Mouse (Mus musculus): ENCODE results near the gene Sun1. TPM values are rescaled to one million over a fixed set of nuclear protein-coding genes. Genes with fewer than 3 reads are reported as not detected.

The Sun1 gene
- 7.9 and 8.6 TPM in 2 replicates for polyA plus RNA-seq (2015; fragmentation: Nextera tagmentation; extraction: Ambion mirVana)

DNA sequence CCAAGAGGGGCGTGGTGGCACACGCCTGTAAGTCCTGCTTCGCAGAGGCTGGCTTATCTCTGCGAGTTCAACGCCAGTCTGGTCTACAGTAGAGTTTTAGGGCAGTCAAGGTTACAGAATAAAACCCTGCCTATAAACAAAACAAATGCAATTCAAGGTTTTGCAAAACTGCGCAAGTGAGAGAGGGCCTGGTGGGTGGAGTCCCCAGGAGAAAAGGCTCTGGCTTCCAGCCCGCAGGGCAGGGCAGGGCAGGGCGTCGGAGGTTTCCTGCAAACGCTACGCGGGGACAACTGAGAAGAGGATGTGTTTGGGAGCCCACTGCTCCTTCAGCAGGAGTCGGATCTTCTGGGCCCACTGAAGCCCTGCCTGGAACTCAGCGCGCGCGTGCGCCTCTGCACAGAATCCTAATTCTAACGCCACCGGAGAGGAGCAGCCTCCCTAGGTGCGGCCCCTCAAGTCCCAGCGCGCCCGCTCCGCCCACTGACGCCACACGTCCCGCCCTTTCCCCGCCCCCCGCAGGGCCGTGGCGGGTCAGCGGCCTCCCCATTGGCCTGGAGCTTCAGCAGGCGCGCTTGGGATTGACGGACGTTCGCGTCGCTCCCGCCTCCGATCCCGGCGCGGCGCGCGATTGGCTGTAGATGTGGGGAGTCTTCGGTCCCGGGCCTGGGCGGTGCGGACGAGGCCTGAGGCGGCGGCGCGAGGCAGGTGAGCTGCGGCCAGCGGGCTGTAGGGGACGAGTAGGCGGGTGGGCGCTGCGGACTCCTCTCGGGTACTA is at the start of gene Sun1:
Gene Sun1 (plus strand): TSS at position 643 of the 775 bp plus-strand sequence.
- under 1% methylated on average over 56 of the region's 64 CpGs for WGBS (ENCODE audit: insufficient replicate concordance)
- Histone ChIP-seq H3K4me3 (ENCODE audit: low read depth, low read length) (peak within 1 kb of the TSS; percentile 76), H3K27ac (ENCODE audit: low read depth) (peak within 1 kb of the TSS; percentile 85), H3K4me2 (ENCODE audit: low read depth, low read length) (peak within 1 kb of the TSS; percentile 98), H3K36me3 (replicated peaks; ENCODE audit: insufficient read depth, low read length) (no peaks in the 10 kb centered on the region), H3K4me1 (ENCODE audit: insufficient read depth) (peaks cover 61% of the 10 kb centered on the region), H3K27me3 (ENCODE audit: insufficient read depth, low read length) (no peaks in the 10 kb centered on the region), H3K9ac (replicated peaks) (peak within 1 kb of the TSS; percentile 89), H3K9me3 (ENCODE audit: low read length) (no peaks in the 10 kb centered on the region)
- DNase-seq (peak; percentile 99), ATAC-seq (peak; percentile 91)
- no peak for TF ChIP-seq CTCF (IDR thresholded peaks at IDR 0.05; ENCODE audit: low read depth)

DNA sequence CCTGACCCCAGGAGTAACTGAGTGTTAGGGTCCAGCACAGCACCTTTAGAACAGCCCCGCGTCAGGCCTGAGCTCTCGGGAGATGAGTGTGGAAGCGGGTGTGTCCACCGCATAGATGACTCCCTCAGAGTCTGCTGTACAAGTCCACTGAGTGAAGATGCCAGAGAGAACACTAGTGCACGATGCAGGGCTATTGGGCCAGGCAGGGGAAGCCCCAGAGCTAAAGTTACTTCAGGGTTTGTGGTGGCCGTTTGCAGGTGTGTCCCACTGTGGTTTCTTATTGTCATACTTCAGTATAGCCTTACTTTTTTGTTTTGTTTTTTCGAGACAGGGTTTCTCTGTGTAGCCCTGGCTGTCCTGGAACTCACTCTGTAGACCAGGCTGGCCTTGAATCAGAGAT is 39.5 kb upstream of the Sun1 start:
- TF ChIP-seq CTCF (IDR thresholded peaks at IDR 0.05; ENCODE audit: low read depth) (no peak), EP300 (IDR thresholded peaks at IDR 0.05; ENCODE audit: low read depth) (no peak)
- Histone ChIP-seq H3K36me3 (replicated peaks; ENCODE audit: insufficient read depth, low read length) (peaks cover 20% of the 10 kb centered on the region; the same call in 1 of the 2 replicates), H3K4me1 (ENCODE audit: insufficient read depth) (0 out of 2 replicates have a peak, but pooled peaks cover 2% of the 10 kb centered on the region), H3K4me3 (ENCODE audit: low read depth, low read length) (no peak overlapping the region), H3K27me3 (ENCODE audit: insufficient read depth, low read length) (no peaks in the 10 kb centered on the region), H3K9me3 (ENCODE audit: low read length) (no peaks in the 10 kb centered on the region), H3K9ac (replicated peaks) (no peak overlapping the region), H3K27ac (ENCODE audit: low read depth) (0 out of 2 replicates have a peak overlapping the region, but pooled peaks have one; percentile 13), H3K4me2 (ENCODE audit: low read depth, low read length) (no peak overlapping the region)
- no peak for DNase-seq
- 65% methylated on average over 8 of the region's 8 CpGs for WGBS (ENCODE audit: insufficient replicate concordance)
- ATAC-seq = peak; percentile 36; the same call in 1 of the 2 replicates

DNA sequence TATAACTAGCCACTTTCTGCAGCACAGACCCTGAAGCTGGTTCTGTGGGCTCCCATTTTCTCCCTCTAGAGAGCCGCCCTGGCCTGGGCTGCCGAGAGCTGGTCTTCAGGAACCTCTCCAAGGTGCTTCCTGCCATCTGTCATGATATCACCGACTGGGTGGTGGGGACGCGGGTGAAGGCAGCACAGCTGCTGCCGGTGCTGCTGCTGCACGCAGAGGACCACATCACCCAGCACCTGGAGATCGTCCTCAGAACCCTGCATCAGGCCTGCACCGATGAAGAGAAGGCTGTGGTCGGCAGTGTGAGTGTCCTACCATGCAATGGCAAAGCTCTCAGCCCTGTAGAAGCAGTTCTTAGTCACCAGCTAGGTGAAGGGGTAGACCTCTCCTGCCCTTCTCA is 38.8 kb upstream of the Sun1 start:
- Histone ChIP-seq H3K4me2 (ENCODE audit: low read depth, low read length) (no peak overlapping the region), H3K9me3 (ENCODE audit: low read length) (no peaks in the 10 kb centered on the region), H3K4me3 (ENCODE audit: low read depth, low read length) (no peak overlapping the region), H3K9ac (replicated peaks) (no peak overlapping the region), H3K27me3 (ENCODE audit: insufficient read depth, low read length) (no peaks in the 10 kb centered on the region), H3K4me1 (ENCODE audit: insufficient read depth) (0 out of 2 replicates have a peak, but pooled peaks cover 2% of the 10 kb centered on the region), H3K27ac (ENCODE audit: low read depth) (0 out of 2 replicates have a peak overlapping the region, but pooled peaks have one; percentile 30), H3K36me3 (replicated peaks; ENCODE audit: insufficient read depth, low read length) (peaks cover 12% of the 10 kb centered on the region; the same call in 1 of the 2 replicates)
- TF ChIP-seq CTCF (IDR thresholded peaks at IDR 0.05; ENCODE audit: low read depth) (no peak), EP300 (IDR thresholded peaks at IDR 0.05; ENCODE audit: low read depth) (no peak)
- peak; percentile 43; the same call in 1 of the 2 replicates for ATAC-seq
- WGBS (ENCODE audit: insufficient replicate concordance) = 42% methylated on average over 10 of the region's 10 CpGs
- peak; percentile 33 for DNase-seq

DNA sequence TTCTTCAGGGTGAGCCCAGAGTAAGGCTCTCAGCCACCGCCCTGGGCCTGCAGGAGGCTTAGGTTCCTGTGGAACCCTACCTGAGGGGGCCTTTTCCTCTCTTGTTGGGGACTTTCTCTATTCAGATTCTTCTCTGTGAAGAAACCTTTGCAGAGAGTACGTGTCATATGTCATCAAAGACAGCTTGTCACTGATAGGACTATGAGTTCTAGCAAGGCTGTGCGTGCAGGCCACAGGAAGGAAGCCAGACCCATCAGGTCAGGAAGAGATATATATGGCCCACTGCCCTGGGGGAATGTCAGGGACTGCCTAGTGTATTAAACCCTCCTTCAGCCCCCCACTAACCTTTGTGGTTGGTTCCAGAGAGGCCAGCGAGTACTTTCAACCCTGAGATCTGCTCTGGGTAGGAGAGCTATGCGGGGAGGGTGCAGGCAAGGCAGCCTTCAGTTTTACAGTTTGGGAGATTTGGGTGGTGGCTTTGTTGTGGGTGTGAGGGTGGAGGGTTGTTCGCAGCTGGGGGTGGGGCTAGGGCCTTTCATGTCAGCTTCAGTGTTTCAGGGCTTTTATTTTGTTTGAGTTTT is 33.6 kb upstream of the Sun1 start:
- Histone ChIP-seq H3K9ac (replicated peaks) (no peak overlapping the region), H3K4me1 (ENCODE audit: insufficient read depth) (no peaks in the 10 kb centered on the region), H3K27ac (ENCODE audit: low read depth) (peak overlapping the region; percentile 57; the same call in 1 of the 2 replicates), H3K9me3 (ENCODE audit: low read length) (no peaks in the 10 kb centered on the region), H3K4me2 (ENCODE audit: low read depth, low read length) (no peak overlapping the region), H3K36me3 (replicated peaks; ENCODE audit: insufficient read depth, low read length) (peaks cover 21% of the 10 kb centered on the region; the same call in 1 of the 2 replicates), H3K27me3 (ENCODE audit: insufficient read depth, low read length) (no peaks in the 10 kb centered on the region), H3K4me3 (ENCODE audit: low read depth, low read length) (no peak overlapping the region)
- ATAC-seq (peak; percentile 63), DNase-seq (no peak)
- WGBS (ENCODE audit: insufficient replicate concordance) = 42% methylated on average over 6 of the region's 6 CpGs
- no peak for TF ChIP-seq EP300 (IDR thresholded peaks at IDR 0.05; ENCODE audit: low read depth)
- no peak for TF ChIP-seq CTCF (IDR thresholded peaks at IDR 0.05; ENCODE audit: low read depth)

DNA sequence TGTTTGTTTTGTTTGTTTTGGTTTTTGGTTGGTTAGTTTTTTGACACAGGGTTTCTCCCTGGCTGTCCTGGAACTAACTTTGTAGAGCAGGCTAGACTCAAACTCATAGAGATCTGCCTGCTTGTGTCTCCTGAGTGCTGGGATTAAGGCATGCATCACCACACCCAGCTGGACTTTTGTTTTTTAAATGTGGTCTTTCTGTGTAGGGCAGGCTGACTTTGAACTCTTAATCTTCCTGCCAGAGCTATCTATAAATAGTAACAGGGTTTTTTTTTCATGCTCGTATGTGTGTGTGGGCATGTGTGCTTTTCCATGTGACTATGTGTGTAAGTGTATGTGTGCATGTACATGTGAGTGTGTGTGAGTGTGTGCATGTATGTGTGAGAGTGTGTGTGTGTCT is 32.9 kb upstream of the Sun1 start:
- 48% methylated on average over 1 of the region's 1 CpGs for WGBS (ENCODE audit: insufficient replicate concordance)
- no peaks in the 10 kb centered on the region for H3K4me1 ChIP-seq (ENCODE audit: insufficient read depth)
- TF ChIP-seq CTCF (IDR thresholded peaks at IDR 0.05; ENCODE audit: low read depth) = no peak
- TF ChIP-seq EP300 (IDR thresholded peaks at IDR 0.05; ENCODE audit: low read depth) = no peak
- no peaks in the 10 kb centered on the region for H3K27me3 ChIP-seq (ENCODE audit: insufficient read depth, low read length)
- H3K36me3 ChIP-seq (replicated peaks; ENCODE audit: insufficient read depth, low read length) = peaks cover 21% of the 10 kb centered on the region
- ATAC-seq (no peak; the same call in 1 of the 2 replicates), DNase-seq (no peak)
- no peak overlapping the region for H3K4me2 ChIP-seq (ENCODE audit: low read depth, low read length)
- 0 out of 2 replicates have a peak overlapping the region, but pooled peaks have one; percentile 57 for H3K27ac ChIP-seq (ENCODE audit: low read depth)
- no peak overlapping the region for H3K4me3 ChIP-seq (ENCODE audit: low read depth, low read length)
- no peaks in the 10 kb centered on the region for H3K9me3 ChIP-seq (ENCODE audit: low read length)
- H3K9ac ChIP-seq (replicated peaks) = no peak overlapping the region

DNA sequence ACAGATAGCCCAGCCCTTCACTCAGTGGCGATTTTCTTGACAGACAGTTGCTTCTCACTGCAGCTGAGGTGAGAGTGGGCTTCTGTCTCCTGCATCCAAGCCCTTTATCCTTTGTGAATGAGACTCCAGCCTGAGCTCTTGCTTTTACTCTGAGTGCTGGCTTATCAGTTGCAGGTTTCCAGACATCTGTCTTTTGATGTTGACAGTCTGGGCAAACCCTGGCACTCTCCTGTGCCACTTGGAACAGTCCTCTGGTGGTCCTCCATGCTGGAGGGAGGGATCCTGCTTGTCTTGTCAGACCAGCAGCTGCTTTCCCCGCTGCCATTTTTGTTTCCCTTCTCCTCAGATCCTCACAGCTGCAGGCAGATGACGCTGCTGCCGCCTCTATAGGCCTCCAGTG is 28.5 kb upstream of the Sun1 start:
- no peak for TF ChIP-seq EP300 (IDR thresholded peaks at IDR 0.05; ENCODE audit: low read depth)
- no peak for TF ChIP-seq CTCF (IDR thresholded peaks at IDR 0.05; ENCODE audit: low read depth)
- Histone ChIP-seq H3K4me3 (ENCODE audit: low read depth, low read length) (no peak overlapping the region), H3K9me3 (ENCODE audit: low read length) (no peaks in the 10 kb centered on the region), H3K36me3 (replicated peaks; ENCODE audit: insufficient read depth, low read length) (peaks cover 20% of the 10 kb centered on the region), H3K4me1 (ENCODE audit: insufficient read depth) (no peaks in the 10 kb centered on the region), H3K27ac (ENCODE audit: low read depth) (no peak overlapping the region), H3K9ac (replicated peaks) (no peak overlapping the region), H3K4me2 (ENCODE audit: low read depth, low read length) (no peak overlapping the region), H3K27me3 (ENCODE audit: insufficient read depth, low read length) (no peaks in the 10 kb centered on the region)
- DNase-seq (no peak), ATAC-seq (no peak)
- 82% methylated on average over 4 of the region's 4 CpGs for WGBS (ENCODE audit: insufficient replicate concordance)
